Mouse (Mus musculus) spleen, adult 12 weeks (tissue): ENCODE results near the gene Grik1.

Experiments used
- DNase-seq: peaks from one replicate; pipeline ENCODE4 v3.0.0; 2022; ENCODE audit warnings: low spot score

The Grik1 gene

GRCm38 (mm10) chr16:88142136-88142535, 147.9 kb downstream of the Grik1 start:
- no peak for DNase-seq

- no peak for DNase-seq
Measured at GRCm38 (mm10) chr16:88141594-88141993, 148.5 kb downstream of the Grik1 start.

- DNase-seq: no peak
Measured at GRCm38 (mm10) chr16:88138913-88139312, 151.2 kb downstream of the Grik1 start.

- no peak for DNase-seq
Measured at GRCm38 (mm10) chr16:88132919-88133318, 157.1 kb downstream of the Grik1 start.

- no peak for DNase-seq
Measured at GRCm38 (mm10) chr16:88131103-88131502, 159.0 kb downstream of the Grik1 start.

GRCm38 (mm10) chr16:88125098-88125497, 165.0 kb downstream of the Grik1 start:
- no peak for DNase-seq

- DNase-seq: no peak
Measured at GRCm38 (mm10) chr16:88112551-88113138, 177.4 kb downstream of the Grik1 start.

GRCm38 (mm10) chr16:88111459-88111858, 178.6 kb downstream of the Grik1 start:
- DNase-seq: no peak

GRCm38 (mm10) chr16:88094206-88094789, 195.8 kb downstream of the Grik1 start:
- DNase-seq: no peak

GRCm38 (mm10) chr16:88087280-88087679, 202.8 kb downstream of the Grik1 start:
- no peak for DNase-seq

- DNase-seq: no peak
Measured at GRCm38 (mm10) chr16:88074716-88075115, 215.3 kb downstream of the Grik1 start.

GRCm38 (mm10) chr16:88060936-88061335, 229.1 kb downstream of the Grik1 start:
- DNase-seq: no peak

GRCm38 (mm10) chr16:88048121-88048520, 241.9 kb downstream of the Grik1 start:
- no peak for DNase-seq

GRCm38 (mm10) chr16:88044321-88044720, 245.7 kb downstream of the Grik1 start:
- no peak for DNase-seq

GRCm38 (mm10) chr16:88042458-88042857, 247.6 kb downstream of the Grik1 start:
- no peak for DNase-seq

GRCm38 (mm10) chr16:88038503-88039091, 251.5 kb downstream of the Grik1 start:
- DNase-seq: no peak

GRCm38 (mm10) chr16:87988805-87989204, 301.3 kb downstream of the Grik1 start:
- DNase-seq: no peak

- DNase-seq: no peak
Measured at GRCm38 (mm10) chr16:87984201-87984870, 305.7 kb downstream of the Grik1 start.

GRCm38 (mm10) chr16:87974076-87974443, 316.0 kb downstream of the Grik1 start:
- DNase-seq: no peak

GRCm38 (mm10) chr16:87973394-87974075, 316.5 kb downstream of the Grik1 start:
- no peak for DNase-seq

- no peak for DNase-seq
Measured at GRCm38 (mm10) chr16:87971911-87972310, 318.2 kb downstream of the Grik1 start.

GRCm38 (mm10) chr16:87969936-87970335, 320.1 kb downstream of the Grik1 start:
- DNase-seq: no peak

- DNase-seq: no peak
Measured at GRCm38 (mm10) chr16:87961419-87961818, 328.6 kb downstream of the Grik1 start.
